Mouse (Mus musculus): ENCODE measurements around the gene Ahcyl1. TPM values are rescaled to one million over a fixed set of nuclear protein-coding genes. Genes with fewer than 3 reads are reported as not detected.

The Ahcyl1 gene
- polyA plus RNA-seq, 1 experiment from 2014 or later: 110 TPM

- no peak overlapping the region for H3K4me3 ChIP-seq (replicated peaks; ENCODE audit: low read length)
- peaks cover 46% of the 10 kb centered on the region for H3K36me3 ChIP-seq (ENCODE audit: control insufficient read depth, insufficient read depth)
- no peak overlapping the region for H3K27ac ChIP-seq (ENCODE audit: low read length)
- H3K9ac ChIP-seq (replicated peaks; ENCODE audit: low read depth, low read length): no peak overlapping the region
- WGBS: 90% methylated on average over 2 of the region's 2 CpGs
- peaks cover 19% of the 10 kb centered on the region for H3K4me1 ChIP-seq (replicated peaks; ENCODE audit: control insufficient read depth, insufficient read depth, low read length)
- H3K27me3 ChIP-seq (replicated peaks; ENCODE audit: control insufficient read depth, insufficient read depth, low read length): no peaks in the 10 kb centered on the region
- no peak overlapping the region for H3K4me2 ChIP-seq (ENCODE audit: low read length)
- ATAC-seq: no peak
- H3K9me3 ChIP-seq (ENCODE audit: control insufficient read depth, low read length): no peaks in the 10 kb centered on the region
Observed at GRCm38 (mm10) chr3:107628551-107628950, 67.8 kb downstream of the Ahcyl1 start.

GRCm38 (mm10) chr3:107627641-107628040 lies 68.7 kb downstream of the Ahcyl1 start:
- no peaks in the 10 kb centered on the region for H3K27me3 ChIP-seq (replicated peaks; ENCODE audit: control insufficient read depth, insufficient read depth, low read length)
- no peak overlapping the region for H3K27ac ChIP-seq (ENCODE audit: low read length)
- no peak overlapping the region for H3K4me2 ChIP-seq (ENCODE audit: low read length)
- peaks cover 53% of the 10 kb centered on the region for H3K36me3 ChIP-seq (ENCODE audit: control insufficient read depth, insufficient read depth)
- H3K9me3 ChIP-seq (ENCODE audit: control insufficient read depth, low read length): no peaks in the 10 kb centered on the region
- H3K9ac ChIP-seq (replicated peaks; ENCODE audit: low read depth, low read length): no peak overlapping the region
- peaks cover 19% of the 10 kb centered on the region for H3K4me1 ChIP-seq (replicated peaks; ENCODE audit: control insufficient read depth, insufficient read depth, low read length)
- 83% methylated on average over 7 of the region's 7 CpGs for WGBS
- no peak for ATAC-seq
- H3K4me3 ChIP-seq (replicated peaks; ENCODE audit: low read length): no peak overlapping the region

- Histone ChIP-seq H3K4me2 (ENCODE audit: low read length) (no peak overlapping the region), H3K27me3 (replicated peaks; ENCODE audit: control insufficient read depth, insufficient read depth, low read length) (no peaks in the 10 kb centered on the region), H3K4me3 (replicated peaks; ENCODE audit: low read length) (no peak overlapping the region), H3K27ac (ENCODE audit: low read length) (no peak overlapping the region), H3K9ac (replicated peaks; ENCODE audit: low read depth, low read length) (no peak overlapping the region), H3K36me3 (ENCODE audit: control insufficient read depth, insufficient read depth) (peaks cover 56% of the 10 kb centered on the region), H3K9me3 (ENCODE audit: control insufficient read depth, low read length) (no peaks in the 10 kb centered on the region), H3K4me1 (replicated peaks; ENCODE audit: control insufficient read depth, insufficient read depth, low read length) (peaks cover 15% of the 10 kb centered on the region)
- no peak for ATAC-seq
- 96% methylated on average over 8 of the region's 8 CpGs for WGBS
Observed at GRCm38 (mm10) chr3:107626751-107627150, 69.6 kb downstream of the Ahcyl1 start.

GRCm38 (mm10) chr3:107625536-107625935 lies 70.8 kb downstream of the Ahcyl1 start:
- Histone ChIP-seq H3K9ac (replicated peaks; ENCODE audit: low read depth, low read length) (no peak overlapping the region), H3K36me3 (ENCODE audit: control insufficient read depth, insufficient read depth) (peaks cover 65% of the 10 kb centered on the region), H3K4me2 (ENCODE audit: low read length) (no peak overlapping the region), H3K27me3 (replicated peaks; ENCODE audit: control insufficient read depth, insufficient read depth, low read length) (no peaks in the 10 kb centered on the region), H3K4me3 (replicated peaks; ENCODE audit: low read length) (no peak overlapping the region), H3K9me3 (ENCODE audit: control insufficient read depth, low read length) (no peaks in the 10 kb centered on the region), H3K4me1 (replicated peaks; ENCODE audit: control insufficient read depth, insufficient read depth, low read length) (peaks cover 15% of the 10 kb centered on the region), H3K27ac (ENCODE audit: low read length) (no peak overlapping the region)
- no peak for ATAC-seq
- WGBS: 96% methylated on average over 8 of the region's 8 CpGs

GRCm38 (mm10) chr3:107624424-107624823 lies 71.9 kb downstream of the Ahcyl1 start:
- Histone ChIP-seq H3K9ac (replicated peaks; ENCODE audit: low read depth, low read length) (no peak overlapping the region), H3K27me3 (replicated peaks; ENCODE audit: control insufficient read depth, insufficient read depth, low read length) (no peaks in the 10 kb centered on the region), H3K27ac (ENCODE audit: low read length) (no peak overlapping the region), H3K4me3 (replicated peaks; ENCODE audit: low read length) (no peak overlapping the region), H3K36me3 (ENCODE audit: control insufficient read depth, insufficient read depth) (peaks cover 73% of the 10 kb centered on the region), H3K9me3 (ENCODE audit: control insufficient read depth, low read length) (no peaks in the 10 kb centered on the region), H3K4me2 (ENCODE audit: low read length) (no peak overlapping the region), H3K4me1 (replicated peaks; ENCODE audit: control insufficient read depth, insufficient read depth, low read length) (peaks cover 5% of the 10 kb centered on the region)
- no peak for ATAC-seq
- 95% methylated on average over 8 of the region's 8 CpGs for WGBS

GRCm38 (mm10) chr3:107622537-107622936 lies 73.8 kb downstream of the Ahcyl1 start:
- no peak for ATAC-seq
- 93% methylated on average over 7 of the region's 7 CpGs for WGBS
- no peak overlapping the region for H3K4me2 ChIP-seq (ENCODE audit: low read length)

DNA sequence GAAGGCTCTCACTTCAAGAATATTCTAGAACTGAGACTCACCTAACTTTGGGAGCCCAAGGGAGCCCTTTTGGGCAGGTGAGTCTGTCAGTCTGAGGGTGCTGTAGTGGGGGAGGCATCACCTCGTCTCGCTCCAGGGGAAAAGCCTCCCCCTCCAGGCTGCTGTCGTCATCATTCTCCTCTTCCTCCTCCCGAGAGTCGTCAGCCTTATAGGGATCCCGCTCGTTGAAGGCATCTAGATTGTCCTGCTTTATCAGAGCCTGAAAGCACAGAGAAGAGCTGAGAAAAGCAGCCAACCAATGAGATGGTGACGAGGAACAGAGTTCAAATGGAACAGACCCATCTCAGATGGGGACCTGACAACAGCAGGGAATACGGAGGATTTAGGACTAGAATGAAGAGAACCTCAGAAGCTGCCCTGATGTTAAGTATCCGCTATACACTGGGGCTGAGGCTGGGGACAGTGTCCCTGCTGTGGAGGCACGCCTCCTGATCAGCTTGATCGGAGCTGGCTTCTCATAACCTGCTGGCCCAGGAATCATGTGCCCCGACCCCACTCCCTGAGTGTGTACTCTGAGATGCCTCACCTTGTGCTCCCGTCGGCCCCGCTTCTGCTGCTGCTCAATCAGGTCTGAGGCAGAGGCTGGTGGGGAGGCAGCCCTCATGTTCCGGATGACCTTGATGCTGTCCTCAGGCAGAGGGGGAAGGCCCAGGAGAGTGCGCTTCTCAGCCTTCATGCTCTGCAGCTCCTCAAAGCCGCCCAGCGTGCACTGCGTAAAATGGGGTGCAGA lies 74.9 kb downstream of the Ahcyl1 start:
- peaks cover 72% of the 10 kb centered on the region for H3K36me3 ChIP-seq (ENCODE audit: control insufficient read depth, insufficient read depth)
- H3K27me3 ChIP-seq (replicated peaks; ENCODE audit: control insufficient read depth, insufficient read depth, low read length): no peaks in the 10 kb centered on the region
- WGBS: 90% methylated on average over 21 of the region's 21 CpGs
- H3K9ac ChIP-seq (replicated peaks; ENCODE audit: low read depth, low read length): no peak overlapping the region
- no peaks in the 10 kb centered on the region for H3K4me1 ChIP-seq (replicated peaks; ENCODE audit: control insufficient read depth, insufficient read depth, low read length)
- H3K9me3 ChIP-seq (ENCODE audit: control insufficient read depth, low read length): no peaks in the 10 kb centered on the region
- no peak overlapping the region for H3K4me3 ChIP-seq (replicated peaks; ENCODE audit: low read length)
- ATAC-seq: no peak
- no peak overlapping the region for H3K4me2 ChIP-seq (ENCODE audit: low read length)
- H3K27ac ChIP-seq (ENCODE audit: low read length): no peak overlapping the region

More at GRCm38 (mm10) chr3:107622537-107622936, 73.8 kb downstream of the Ahcyl1 start:
- no peak overlapping the region for H3K9ac ChIP-seq (replicated peaks; ENCODE audit: low read depth, low read length)
- no peak overlapping the region for H3K4me3 ChIP-seq (replicated peaks; ENCODE audit: low read length)
- no peaks in the 10 kb centered on the region for H3K9me3 ChIP-seq (ENCODE audit: control insufficient read depth, low read length)
- H3K36me3 ChIP-seq (ENCODE audit: control insufficient read depth, insufficient read depth): peaks cover 76% of the 10 kb centered on the region
- no peaks in the 10 kb centered on the region for H3K4me1 ChIP-seq (replicated peaks; ENCODE audit: control insufficient read depth, insufficient read depth, low read length)
- no peaks in the 10 kb centered on the region for H3K27me3 ChIP-seq (replicated peaks; ENCODE audit: control insufficient read depth, insufficient read depth, low read length)
- no peak overlapping the region for H3K27ac ChIP-seq (ENCODE audit: low read length)

GRCm38 (mm10) chr3:107619911-107620310 lies 76.4 kb downstream of the Ahcyl1 start:
- Histone ChIP-seq H3K27me3 (replicated peaks; ENCODE audit: control insufficient read depth, insufficient read depth, low read length) (no peaks in the 10 kb centered on the region), H3K9ac (replicated peaks; ENCODE audit: low read depth, low read length) (no peak overlapping the region), H3K9me3 (ENCODE audit: control insufficient read depth, low read length) (no peaks in the 10 kb centered on the region), H3K27ac (ENCODE audit: low read length) (no peak overlapping the region), H3K36me3 (ENCODE audit: control insufficient read depth, insufficient read depth) (peaks cover 68% of the 10 kb centered on the region), H3K4me1 (replicated peaks; ENCODE audit: control insufficient read depth, insufficient read depth, low read length) (no peaks in the 10 kb centered on the region), H3K4me3 (replicated peaks; ENCODE audit: low read length) (no peak overlapping the region), H3K4me2 (ENCODE audit: low read length) (no peak overlapping the region)
- 91% methylated on average over 6 of the region's 6 CpGs for WGBS
- ATAC-seq: no peak

DNA sequence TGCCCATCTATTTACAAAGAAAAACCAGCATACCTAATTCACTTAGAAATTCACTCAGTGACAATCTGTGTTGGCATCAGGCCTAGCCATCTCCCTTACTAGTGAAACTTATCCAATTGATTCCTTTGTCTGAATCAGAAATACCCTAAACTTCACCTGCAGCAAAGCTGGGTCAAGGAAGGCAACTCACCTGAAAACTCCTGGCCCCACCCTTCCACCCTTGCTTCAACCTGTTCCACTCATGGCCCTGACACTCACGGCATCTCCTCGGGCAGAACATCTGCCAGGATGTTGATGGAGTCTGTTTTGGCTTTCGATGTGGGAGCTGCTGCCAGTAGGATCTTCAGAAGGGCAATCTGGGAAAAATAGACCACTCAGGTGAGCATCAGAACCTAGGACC lies 78.6 kb downstream of the Ahcyl1 start:
- Histone ChIP-seq H3K9me3 (ENCODE audit: control insufficient read depth, low read length) (no peaks in the 10 kb centered on the region), H3K36me3 (ENCODE audit: control insufficient read depth, insufficient read depth) (peaks cover 70% of the 10 kb centered on the region), H3K9ac (replicated peaks; ENCODE audit: low read depth, low read length) (no peak overlapping the region), H3K4me3 (replicated peaks; ENCODE audit: low read length) (no peak overlapping the region), H3K4me2 (ENCODE audit: low read length) (no peak overlapping the region), H3K27ac (ENCODE audit: low read length) (no peak overlapping the region), H3K4me1 (replicated peaks; ENCODE audit: control insufficient read depth, insufficient read depth, low read length) (no peaks in the 10 kb centered on the region), H3K27me3 (replicated peaks; ENCODE audit: control insufficient read depth, insufficient read depth, low read length) (no peaks in the 10 kb centered on the region)
- ATAC-seq: no peak
- WGBS: 90% methylated on average over 3 of the region's 3 CpGs

Data from forebrain, embryonic 16.5 days (tissue).